Mouse (Mus musculus): ENCODE measurements around the gene Cox17. TPM values are rescaled to one million over a fixed set of nuclear protein-coding genes. Genes with fewer than 3 reads are reported as not detected.

Cox17 gene
- polyA plus RNA-seq, 1 experiment = 115 TPM

GRCm38 (mm10) chr16:38399076-38399475, 52.3 kb downstream of the Cox17 start:
- TF ChIP-seq POLR2A (IDR thresholded peaks at IDR 0.05; ENCODE audit: borderline replicate concordance, low read depth, low read length) = no peak
- TF ChIP-seq CTCF (IDR thresholded peaks at IDR 0.05; ENCODE audit: low read depth, low read length) = no peak
- Histone ChIP-seq H3K4me1 (ENCODE audit: control insufficient read depth, insufficient read depth, low read length) (peaks cover 30% of the 10 kb centered on the region), H3K4me3 (ENCODE audit: insufficient read depth, low read length) (no peak overlapping the region), H3K27ac (ENCODE audit: insufficient read depth, low read depth, low read length) (no peak overlapping the region)

GRCm38 (mm10) chr16:38399531-38400231, 52.9 kb downstream of the Cox17 start:
- H3K4me1 ChIP-seq (ENCODE audit: control insufficient read depth, insufficient read depth, low read length) = peaks cover 28% of the 10 kb centered on the region
- no peak overlapping the region for H3K27ac ChIP-seq (ENCODE audit: insufficient read depth, low read depth, low read length)
- no peak overlapping the region for H3K4me3 ChIP-seq (ENCODE audit: insufficient read depth, low read length)
- TF ChIP-seq POLR2A (IDR thresholded peaks at IDR 0.05; ENCODE audit: borderline replicate concordance, low read depth, low read length) = no peak
- no peak for TF ChIP-seq CTCF (IDR thresholded peaks at IDR 0.05; ENCODE audit: low read depth, low read length)

GRCm38 (mm10) chr16:38400311-38400960, 53.6 kb downstream of the Cox17 start:
- no peak for TF ChIP-seq POLR2A (IDR thresholded peaks at IDR 0.05; ENCODE audit: borderline replicate concordance, low read depth, low read length)
- TF ChIP-seq CTCF (IDR thresholded peaks at IDR 0.05; ENCODE audit: low read depth, low read length) = no peak
- Histone ChIP-seq H3K4me1 (ENCODE audit: control insufficient read depth, insufficient read depth, low read length) (peaks cover 21% of the 10 kb centered on the region), H3K27ac (ENCODE audit: insufficient read depth, low read depth, low read length) (no peak overlapping the region)

GRCm38 (mm10) chr16:38401468-38401867, 54.7 kb downstream of the Cox17 start:
- H3K27ac ChIP-seq (ENCODE audit: insufficient read depth, low read depth, low read length) = no peak overlapping the region
- TF ChIP-seq POLR2A (IDR thresholded peaks at IDR 0.05; ENCODE audit: borderline replicate concordance, low read depth, low read length) (no peak), CTCF (IDR thresholded peaks at IDR 0.05; ENCODE audit: low read depth, low read length) (no peak)
- H3K4me3 ChIP-seq (ENCODE audit: insufficient read depth, low read length) = no peak overlapping the region
- peaks cover 20% of the 10 kb centered on the region for H3K4me1 ChIP-seq (ENCODE audit: control insufficient read depth, insufficient read depth, low read length)

More at GRCm38 (mm10) chr16:38400311-38400960, 53.6 kb downstream of the Cox17 start:
- no peak overlapping the region for H3K4me3 ChIP-seq (ENCODE audit: insufficient read depth, low read length)

Other genes starting within 250 kb of the Cox17 start
- not detected in 2 replicates for gene Nr1i2, start 52.2 kb upstream of the Cox17 start, polyA plus RNA-seq (2012; ENCODE audit: insufficient read depth, insufficient read length, missing spikeins)
- not detected in 2 replicates for gene Maats1, start 4.8 kb upstream of the Cox17 start, polyA plus RNA-seq (2012; ENCODE audit: insufficient read depth, insufficient read length, missing spikeins)
- gene Gm21987, start within 50 bp of the Cox17 start, polyA plus RNA-seq (2012; ENCODE audit: insufficient read depth, insufficient read length, missing spikeins) = not detected in 2 replicates
- not detected in 2 replicates for gene Popdc2, start 15.2 kb downstream of the Cox17 start, polyA plus RNA-seq (2012; ENCODE audit: insufficient read depth, insufficient read length, missing spikeins)
- gene Pla1a, start 86.2 kb downstream of the Cox17 start, polyA plus RNA-seq (2012; ENCODE audit: insufficient read depth, insufficient read length, missing spikeins) = not detected in 2 replicates
- gene Adprh, start 105.7 kb downstream of the Cox17 start, polyA plus RNA-seq (2012; ENCODE audit: insufficient read depth, insufficient read length, missing spikeins) = 32.8 and 38.1 TPM in 2 replicates
- 7.7 and 8.9 TPM in 2 replicates for gene Cd80, start 108.6 kb downstream of the Cox17 start, polyA plus RNA-seq (2012; ENCODE audit: insufficient read depth, insufficient read length, missing spikeins)
- gene Timmdc1, start 175.7 kb downstream of the Cox17 start, polyA plus RNA-seq (2012; ENCODE audit: insufficient read depth, insufficient read length, missing spikeins) = 11.9 and 13.1 TPM in 2 replicates
- gene Poglut1, start 203.3 kb downstream of the Cox17 start, polyA plus RNA-seq (2012; ENCODE audit: insufficient read depth, insufficient read length, missing spikeins) = 26.0 and 28.2 TPM in 2 replicates
- 25.9 and 30.2 TPM in 2 replicates for gene Tmem39a, start 211.7 kb downstream of the Cox17 start, polyA plus RNA-seq (2012; ENCODE audit: insufficient read depth, insufficient read length, missing spikeins)

Data from bone marrow macrophage, adult 2 months (primary cell).